Mouse (Mus musculus): ENCODE data around the gene Evi5. TPM values are rescaled to one million over a fixed set of nuclear protein-coding genes. Genes with fewer than 3 reads are reported as not detected.
A peak's percentile ranks its signal among the peaks of the same experiment; 100 is the strongest.

Evi5 gene
- total RNA-seq (2021): 10 to 100 TPM; 54.0 to 58.4 TPM
- long read RNA-seq, experiment 1, partial matches to known transcripts: 47 of 66 reads
- long read RNA-seq, experiment 1, other reads (novel, unspliced or antisense): 14 of 66 reads
- long read RNA-seq, experiment 2, partial matches to known transcripts: 0 of 17 reads
- long read RNA-seq, experiment 2, other reads (novel, unspliced or antisense): 15 of 17 reads

GRCm38 (mm10) chr5:107874561-107875260 is at the start of gene Evi5:
Gene Evi5 (minus strand): TSS chr5:107875107.
- no peak for DNase-seq

DNA sequence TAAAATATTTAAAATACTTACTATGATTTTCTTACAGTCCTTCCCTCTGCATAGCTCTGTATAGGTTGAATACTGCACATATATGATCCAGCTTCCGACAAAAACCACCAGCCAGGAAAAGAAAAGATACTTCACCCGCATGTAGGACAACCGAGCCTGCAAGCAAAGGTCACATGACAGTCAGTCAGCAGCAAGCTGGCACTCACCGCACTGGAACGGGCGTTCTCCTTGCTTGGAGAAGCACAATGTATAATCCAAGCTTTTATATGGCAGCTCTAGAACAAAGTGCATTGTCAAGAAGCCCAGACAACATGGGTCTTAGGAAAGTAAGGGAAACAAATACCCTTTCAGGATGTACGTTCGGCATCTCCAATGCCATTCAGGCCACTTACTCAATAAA is 49.7 kb upstream of the Evi5 start:
- DNase-seq: no peak

DNA sequence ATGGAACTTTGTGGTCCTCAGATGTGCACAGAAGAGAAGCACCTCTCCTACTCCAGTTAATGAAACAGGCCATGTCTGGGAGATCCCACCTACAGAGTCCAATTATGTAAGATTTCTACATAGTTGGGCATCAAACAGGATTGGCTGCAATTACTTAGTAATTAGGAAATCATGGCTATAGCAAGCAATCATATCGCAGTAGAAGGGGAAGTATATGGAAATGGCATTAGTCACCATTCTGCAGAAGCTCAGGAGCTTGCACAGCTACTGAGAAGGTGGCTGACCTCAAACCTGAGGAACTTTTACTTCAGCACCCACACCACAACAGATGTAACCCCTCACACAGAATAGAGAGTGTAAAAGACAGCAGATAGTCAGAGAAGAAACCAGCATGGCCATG is 47.9 kb upstream of the Evi5 start:
- DNase-seq: no peak

DNA sequence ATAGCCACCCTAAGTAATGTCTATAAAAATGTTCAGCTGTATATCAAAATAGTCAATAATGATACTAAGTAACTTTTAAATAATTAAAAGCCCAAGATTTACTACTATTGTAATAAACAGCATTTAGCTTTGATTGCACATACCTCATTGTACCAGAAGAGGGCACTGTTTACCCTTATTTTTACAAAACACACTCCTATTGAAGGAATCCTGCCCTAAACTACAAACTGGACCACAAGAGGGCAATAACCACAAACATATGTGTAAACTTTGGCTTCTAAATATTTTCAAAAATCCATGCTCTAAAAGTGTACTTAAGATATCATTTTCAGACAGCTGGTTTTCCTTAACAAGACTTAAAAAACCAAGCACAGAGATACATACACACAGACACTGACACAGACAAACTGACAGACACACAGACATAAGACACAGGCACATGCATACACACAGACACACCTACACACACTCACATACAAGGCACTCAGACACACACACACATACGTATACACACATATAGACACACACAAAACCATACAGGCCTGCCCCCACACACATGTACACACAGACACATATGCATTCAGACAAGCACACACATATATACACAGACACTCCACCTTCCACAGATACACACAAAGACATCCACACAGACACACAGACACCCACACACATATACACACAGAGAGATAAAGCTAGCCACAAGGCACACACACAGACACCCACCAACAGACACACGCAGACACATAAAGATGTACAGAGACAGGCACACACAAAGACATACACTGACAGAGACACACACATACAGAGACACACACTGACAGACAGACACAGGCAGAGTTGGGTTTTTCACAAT is 46.7 kb upstream of the Evi5 start:
- DNase-seq: peak; percentile 51

DNA sequence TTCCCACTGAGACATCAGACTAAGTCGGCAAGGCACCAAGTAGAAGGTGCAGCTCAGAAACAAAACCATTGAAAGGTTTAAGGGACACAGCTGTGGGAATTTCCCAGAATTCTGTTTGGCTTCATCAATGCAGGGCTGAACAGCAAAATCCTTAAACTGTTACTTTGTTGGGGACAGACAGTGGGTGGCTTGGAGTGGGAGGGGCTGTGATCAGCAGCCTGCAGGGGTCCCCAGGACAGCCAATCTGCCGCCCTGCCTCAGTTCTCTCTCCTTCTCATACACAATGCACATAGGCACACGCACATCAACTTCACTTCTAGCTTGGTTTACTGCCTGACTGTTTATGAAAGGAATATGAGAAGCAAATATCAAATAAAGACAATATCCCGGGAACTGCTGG is 40.4 kb upstream of the Evi5 start:
- no peak for DNase-seq

DNA sequence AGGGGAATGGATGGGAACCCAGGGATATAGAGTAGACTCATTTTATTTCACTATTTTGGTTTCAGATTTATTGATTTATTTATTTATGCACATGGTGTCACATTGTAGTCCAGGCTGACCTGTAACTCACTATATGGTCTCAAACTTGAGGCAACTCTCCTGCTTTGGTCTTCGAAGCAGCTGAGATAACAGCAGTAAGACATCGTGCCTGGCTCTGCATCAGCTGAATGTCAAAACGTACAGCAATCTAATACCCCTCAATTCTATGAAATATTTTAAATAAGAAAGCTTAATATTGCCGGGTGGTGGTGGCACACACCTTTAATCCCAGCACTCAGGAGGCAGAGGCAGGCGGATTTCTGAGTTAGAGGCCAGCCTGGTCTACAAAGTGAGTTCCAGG is 36.1 kb upstream of the Evi5 start:
- DNase-seq: no peak

GRCm38 (mm10) chr5:107910084-107910616 is 35.2 kb upstream of the Evi5 start:
- DNase-seq: no peak

DNA sequence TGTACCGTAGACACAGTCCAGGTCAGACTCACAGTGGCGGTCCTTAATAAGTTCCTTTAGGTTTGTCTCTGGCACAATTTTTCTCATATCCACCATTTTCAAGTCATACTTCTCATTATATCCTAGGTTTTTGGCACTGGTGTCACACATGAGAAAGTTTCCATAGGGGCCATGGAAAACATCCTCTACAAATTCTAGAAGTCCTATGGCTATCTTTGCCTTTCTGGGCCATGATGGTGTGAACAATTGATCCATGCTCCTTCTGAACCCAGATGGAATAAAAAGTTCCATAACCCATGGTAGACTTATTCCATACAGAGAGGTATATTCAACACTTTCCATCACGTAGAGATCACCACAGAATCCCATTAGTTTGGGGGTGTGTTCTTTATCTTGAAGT is 34.8 kb upstream of the Evi5 start:
- no peak for DNase-seq

GRCm38 (mm10) chr5:107908514-107909110 is 33.7 kb upstream of the Evi5 start:
- DNase-seq: no peak

GRCm38 (mm10) chr5:107904325-107904724 is 29.4 kb upstream of the Evi5 start:
- no peak for DNase-seq

- no peak for DNase-seq
Observed at GRCm38 (mm10) chr5:107901014-107901615, 26.2 kb upstream of the Evi5 start.

DNA sequence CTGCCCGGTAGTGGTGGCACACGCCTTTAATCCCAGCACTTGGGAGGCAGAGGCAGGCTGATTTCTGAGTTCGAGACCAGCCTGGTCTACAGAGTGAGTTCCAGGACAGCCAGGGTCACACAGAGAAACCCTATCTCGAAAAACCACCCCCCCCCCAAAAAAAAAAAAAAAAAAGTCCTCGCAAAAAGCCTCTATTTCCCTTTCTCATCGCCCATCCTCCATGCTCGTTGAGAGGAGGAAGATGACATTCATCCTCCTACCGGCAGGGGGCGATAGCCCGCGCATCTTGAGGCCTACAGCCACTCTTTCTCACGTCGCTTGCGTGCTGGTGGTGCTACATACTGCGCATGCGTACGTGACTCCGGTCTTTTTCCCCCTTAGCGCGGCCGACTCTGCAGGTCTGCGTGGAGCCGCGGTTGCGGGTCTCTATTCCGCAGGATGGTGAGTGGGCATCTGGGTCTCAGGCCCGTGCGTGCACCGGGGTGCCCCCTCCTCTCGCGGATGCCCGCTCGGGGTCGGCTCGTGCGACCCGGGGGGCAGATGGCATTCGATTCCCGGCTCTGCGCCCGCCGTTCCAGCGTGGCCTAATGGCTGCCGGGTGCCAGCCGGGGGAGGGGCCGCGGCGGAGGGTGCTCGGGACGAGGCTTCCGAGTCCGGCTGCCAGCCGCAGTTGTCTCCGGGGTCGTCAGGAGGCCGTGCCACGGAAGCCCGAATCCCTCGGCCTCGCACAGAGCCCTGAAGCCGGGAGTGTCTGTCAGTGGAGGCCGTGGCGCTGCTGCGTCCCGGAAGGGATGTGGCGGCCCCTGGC is 25.5 kb upstream of the Evi5 start, which contains the start of gene Rpl5:
Gene Rpl5 (plus strand): TSS at position 297 of the 808 bp plus-strand sequence.
- peak; percentile 96 for DNase-seq

GRCm38 (mm10) chr5:107896265-107896664 is 21.4 kb upstream of the Evi5 start:
- no peak for DNase-seq

- peak; percentile 13 for DNase-seq
Observed at GRCm38 (mm10) chr5:107894676-107895075, 19.8 kb upstream of the Evi5 start.

- DNase-seq: peak; percentile 46
Observed at GRCm38 (mm10) chr5:107891515-107891914, 16.6 kb upstream of the Evi5 start.

GRCm38 (mm10) chr5:107889994-107890888 is 15.3 kb upstream of the Evi5 start:
- no peak for DNase-seq

DNA sequence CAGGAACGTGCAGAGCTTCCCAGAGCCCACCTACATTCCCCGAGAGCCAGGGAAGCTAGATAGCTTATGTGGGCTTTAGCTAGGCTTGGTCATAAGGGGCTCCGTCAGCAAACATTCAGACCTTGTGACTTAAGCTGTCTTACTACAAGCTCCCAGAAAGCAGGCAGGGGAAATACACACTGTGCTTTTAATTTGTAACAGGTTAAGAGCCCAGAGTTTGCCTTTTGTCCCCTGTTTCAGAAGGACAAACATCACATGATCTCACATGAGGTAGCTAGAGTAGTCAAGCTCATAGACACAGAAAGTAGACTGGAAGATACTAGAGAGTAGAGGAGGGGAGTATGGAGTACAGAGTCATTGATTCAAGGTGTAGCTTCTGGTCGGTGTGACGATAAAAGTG is 5.8 kb upstream of the Evi5 start:
- no peak for DNase-seq

DNA sequence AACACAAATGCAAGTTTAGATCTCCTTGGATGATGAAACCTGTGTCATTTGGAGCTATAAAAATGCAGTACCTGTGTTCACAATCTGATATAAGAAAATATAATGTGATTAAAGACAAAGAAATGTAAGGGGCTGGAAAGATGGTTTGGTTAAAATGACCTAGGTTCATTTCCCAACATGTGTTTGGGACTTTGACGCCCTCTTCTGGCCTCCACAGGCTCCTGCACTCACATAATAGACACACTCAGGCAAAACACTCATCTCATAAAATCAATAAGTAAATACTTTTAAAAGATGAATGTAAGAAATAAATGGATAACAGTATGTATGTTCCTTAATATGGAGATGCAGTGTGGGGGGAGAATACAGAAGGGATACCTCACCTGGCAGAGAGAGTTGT is 2.1 kb upstream of the Evi5 start:
- DNase-seq: no peak

DNA sequence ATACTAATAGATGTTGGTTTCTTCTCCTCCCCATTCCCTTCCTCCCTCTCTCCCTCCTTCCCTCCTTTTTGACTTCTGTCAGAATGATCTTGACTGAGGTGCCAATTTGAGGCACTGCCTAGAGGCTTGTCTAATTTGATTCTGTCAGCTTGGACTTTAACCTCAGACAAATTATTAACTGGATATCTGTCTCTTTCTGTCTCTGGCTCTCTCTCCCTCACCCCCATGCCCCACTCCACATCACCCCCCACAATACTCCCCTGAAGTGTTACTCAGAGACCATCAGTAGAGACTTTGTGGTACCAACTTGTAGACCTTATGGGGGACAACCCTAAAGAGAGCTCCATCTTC is 329 bp upstream of the Evi5 start:
- DNase-seq: no peak

- no peak for DNase-seq
Observed at GRCm38 (mm10) chr5:107873886-107874302, 1.0 kb downstream of the Evi5 start.

All from adrenal gland, postnatal 10 days (tissue).